Mouse (Mus musculus) layer of hippocampus, adult 9-10 months (tissue): ENCODE results near the gene Gga1.
A peak's percentile ranks its signal among the peaks of the same experiment; 100 is the strongest.

Experiments used
- DNase-seq: peaks from one replicate; pipeline ENCODE4 v3.0.0; 2022; ENCODE audit warnings: low spot score

Gene Gga1

DNA sequence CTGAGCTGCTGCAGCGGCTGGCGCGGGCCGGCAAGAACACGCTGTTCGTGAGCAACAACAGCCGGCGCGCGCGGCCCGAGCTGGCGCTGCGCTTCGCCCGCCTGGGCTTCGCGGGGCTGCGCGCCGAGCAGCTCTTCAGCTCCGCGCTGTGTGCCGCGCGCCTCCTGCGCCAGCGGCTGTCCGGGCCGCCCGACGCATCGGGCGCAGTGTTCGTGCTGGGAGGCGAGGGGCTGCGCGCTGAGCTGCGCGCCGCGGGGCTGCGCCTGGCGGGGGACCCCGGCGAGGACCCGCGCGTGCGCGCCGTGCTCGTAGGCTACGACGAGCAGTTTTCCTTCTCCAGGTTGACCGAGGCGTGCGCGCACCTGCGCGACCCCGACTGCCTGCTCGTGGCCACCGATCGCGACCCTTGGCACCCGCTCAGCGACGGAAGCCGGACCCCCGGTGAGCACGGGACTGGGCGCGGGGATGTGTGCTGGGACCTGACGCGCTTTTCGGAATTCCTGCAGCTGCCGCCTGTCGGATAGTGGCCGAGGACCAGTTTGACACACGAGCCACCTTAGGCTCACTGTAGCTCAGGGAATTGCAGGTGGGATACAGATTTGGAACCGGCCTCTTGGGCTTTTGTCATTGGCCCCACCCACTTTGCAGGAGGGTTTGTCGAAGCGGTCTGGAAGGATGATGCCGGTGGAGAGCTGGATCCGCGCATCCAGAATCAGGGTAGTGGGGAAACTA lies 37.3 kb downstream of the Gga1 start:
- no peak for DNase-seq

GRCm38 (mm10) chr15:78914823-78915659 lies 38.1 kb downstream of the Gga1 start:
- DNase-seq, result no peak

DNA sequence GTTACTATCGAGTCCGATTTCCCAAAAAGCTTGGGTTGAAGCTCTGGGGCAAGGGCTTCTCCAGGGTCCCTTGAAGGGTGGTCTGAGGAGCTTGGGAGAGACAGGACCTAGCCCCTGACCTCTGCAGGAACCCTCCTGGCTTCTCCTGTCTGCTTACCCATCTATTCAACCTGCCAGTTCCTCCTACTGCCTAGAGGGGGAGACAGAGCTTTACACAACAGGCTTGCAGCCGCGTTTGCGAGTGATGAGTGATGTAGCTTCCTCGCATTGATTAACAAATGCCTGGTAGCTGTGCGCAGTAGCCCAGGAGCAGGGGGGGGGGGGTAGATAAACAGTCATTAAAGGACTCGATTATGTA lies 38.6 kb downstream of the Gga1 start:
- DNase-seq, result peak; percentile 65

DNA sequence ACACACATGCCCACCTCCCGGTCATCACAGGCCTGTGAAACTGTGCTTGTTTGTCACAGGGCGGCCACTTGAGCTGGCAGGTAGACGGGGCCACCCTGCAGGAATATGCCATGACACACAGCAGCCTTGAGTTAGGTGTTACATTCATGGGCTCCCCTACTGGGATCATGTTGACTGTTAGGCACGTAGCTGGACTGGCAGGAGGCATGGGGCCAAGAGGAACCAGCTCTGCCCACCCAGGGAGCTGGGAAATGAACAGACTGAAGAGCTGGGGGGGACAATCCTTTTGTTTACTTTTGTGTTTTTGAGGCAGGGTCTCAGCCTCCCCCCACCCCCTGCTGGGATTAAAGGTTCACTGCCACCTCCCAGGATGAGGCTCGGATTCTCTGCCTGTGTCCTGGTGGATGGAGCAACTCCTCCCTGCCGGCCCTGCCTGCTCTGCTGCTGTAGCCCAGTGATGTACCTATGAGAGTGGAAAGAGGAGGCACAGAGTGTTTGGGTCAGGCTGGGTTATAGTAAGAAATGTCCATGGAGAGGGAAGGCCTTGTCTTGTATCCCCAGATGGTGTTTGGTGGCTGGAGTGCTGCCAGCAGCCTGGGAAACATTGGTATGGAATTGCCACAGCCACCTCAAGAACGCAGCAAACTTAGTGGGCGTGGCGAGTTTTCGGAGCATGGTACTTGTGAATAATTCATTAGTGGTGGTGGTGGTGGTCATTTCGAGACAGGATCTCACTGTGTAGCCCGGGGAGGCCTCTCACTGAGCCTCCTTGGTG lies 39.2 kb downstream of the Gga1 start:
- DNase-seq, result no peak

- no peak for DNase-seq
Observed at GRCm38 (mm10) chr15:78918126-78918525, 41.1 kb downstream of the Gga1 start.

GRCm38 (mm10) chr15:78919914-78920313 lies 42.9 kb downstream of the Gga1 start:
- no peak for DNase-seq

DNA sequence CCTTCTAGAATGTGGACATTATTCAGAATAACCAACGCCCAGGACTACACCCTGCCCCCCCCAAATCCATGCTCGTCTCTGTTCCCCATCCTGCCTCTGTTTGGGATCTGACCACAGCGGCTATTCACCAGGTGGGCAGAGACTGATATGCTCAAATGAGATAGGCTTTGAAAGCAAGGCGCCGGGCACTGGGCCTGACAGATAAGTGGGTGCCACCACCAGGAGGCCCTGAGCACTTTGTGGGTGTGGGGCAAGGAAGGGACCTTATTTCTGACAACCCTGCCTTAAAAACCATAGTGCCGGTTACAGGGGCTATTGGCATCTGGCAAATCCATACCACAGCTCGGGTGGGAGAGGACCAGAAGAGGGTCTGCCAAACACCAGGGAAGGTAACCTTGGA lies 45.7 kb downstream of the Gga1 start:
- DNase-seq, result no peak

GRCm38 (mm10) chr15:78923585-78923984 lies 46.6 kb downstream of the Gga1 start:
- no peak for DNase-seq

GRCm38 (mm10) chr15:78925129-78925528 lies 48.1 kb downstream of the Gga1 start:
- no peak for DNase-seq

- no peak for DNase-seq
Observed at GRCm38 (mm10) chr15:78926021-78926919, 49.3 kb downstream of the Gga1 start, which contains the start of gene Lgals1. Gene Lgals1, plus strand, starts transcription at chr15:78926725.

- DNase-seq, result no peak
Observed at GRCm38 (mm10) chr15:78927021-78927787, 50.2 kb downstream of the Gga1 start.

DNA sequence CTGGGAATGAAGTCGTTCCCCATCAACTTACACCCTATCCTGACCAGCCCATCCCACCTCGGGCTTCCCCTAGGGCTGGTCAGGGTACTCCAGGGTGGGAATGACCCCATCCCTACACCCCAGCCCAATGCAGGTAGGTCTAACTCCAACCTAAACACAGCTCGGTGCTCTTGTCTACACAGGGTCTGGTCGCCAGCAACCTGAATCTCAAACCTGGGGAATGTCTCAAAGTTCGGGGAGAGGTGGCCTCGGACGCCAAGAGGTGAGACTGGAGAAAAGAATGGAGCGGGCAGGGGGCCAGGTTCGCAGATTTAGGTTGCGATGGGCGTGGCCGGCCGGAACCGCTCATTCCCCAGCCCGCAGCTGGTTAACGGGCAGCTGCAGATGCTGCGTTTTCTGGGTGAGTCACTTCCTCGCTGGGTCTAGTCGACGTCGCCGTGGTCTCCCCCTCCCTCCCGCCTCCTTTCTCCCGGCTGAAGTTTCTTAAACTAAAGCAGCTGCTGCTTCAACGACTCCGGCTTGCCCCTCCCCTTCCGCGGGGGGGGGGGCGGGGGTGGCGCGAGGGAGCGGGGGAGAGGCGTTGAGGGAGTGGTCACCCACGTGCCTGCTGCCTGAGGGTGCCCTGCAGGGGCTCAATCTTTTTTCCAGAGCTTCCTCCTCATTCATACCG lies 50.9 kb downstream of the Gga1 start:
- DNase-seq, result no peak

DNA sequence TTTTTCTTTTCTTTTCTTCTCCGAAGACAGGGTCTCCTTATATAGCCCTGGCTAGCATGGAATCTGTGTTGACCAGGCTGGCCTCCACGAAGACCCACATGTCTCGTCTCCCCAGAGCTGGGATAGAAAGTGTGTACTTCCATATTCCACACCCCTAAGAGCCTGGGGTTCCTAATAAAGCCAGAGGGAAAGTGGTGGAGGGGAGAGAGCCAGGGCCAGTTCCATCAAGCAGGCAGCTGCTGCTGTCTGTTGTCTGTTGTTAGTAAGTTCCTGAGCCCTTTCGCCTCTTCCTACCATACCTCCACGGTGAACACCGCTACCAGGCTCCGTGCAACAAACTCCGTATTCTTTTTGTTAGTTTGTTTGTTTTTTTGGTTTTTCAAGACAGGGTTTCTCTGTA lies 51.5 kb downstream of the Gga1 start:
- no peak for DNase-seq

DNA sequence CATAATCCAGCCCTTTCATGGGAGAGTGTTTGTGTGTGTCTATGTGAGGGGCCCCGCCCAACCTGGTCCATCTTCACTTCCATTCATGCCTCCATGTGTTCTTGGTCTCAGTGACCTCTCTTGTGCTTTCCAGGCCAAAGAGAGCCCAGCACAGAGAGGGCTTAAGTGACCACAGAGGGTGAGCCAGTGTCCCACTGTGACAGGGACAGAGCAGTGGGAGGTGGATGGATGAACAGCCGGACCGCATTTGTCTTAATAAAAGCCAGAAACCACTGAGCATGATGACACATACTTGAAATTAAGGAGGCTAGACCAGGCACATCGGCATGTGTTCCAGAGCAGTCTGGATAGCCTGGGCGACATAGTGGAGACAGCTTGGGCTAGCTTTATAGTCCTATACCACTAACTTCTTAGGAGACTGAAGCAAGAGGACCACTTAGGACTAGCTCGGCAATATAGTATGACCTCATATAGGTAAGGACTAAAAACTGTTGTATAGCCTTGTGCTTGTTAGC lies 53.3 kb downstream of the Gga1 start:
- no peak for DNase-seq

- no peak for DNase-seq
Observed at GRCm38 (mm10) chr15:78930801-78931426, 53.9 kb downstream of the Gga1 start.

DNA sequence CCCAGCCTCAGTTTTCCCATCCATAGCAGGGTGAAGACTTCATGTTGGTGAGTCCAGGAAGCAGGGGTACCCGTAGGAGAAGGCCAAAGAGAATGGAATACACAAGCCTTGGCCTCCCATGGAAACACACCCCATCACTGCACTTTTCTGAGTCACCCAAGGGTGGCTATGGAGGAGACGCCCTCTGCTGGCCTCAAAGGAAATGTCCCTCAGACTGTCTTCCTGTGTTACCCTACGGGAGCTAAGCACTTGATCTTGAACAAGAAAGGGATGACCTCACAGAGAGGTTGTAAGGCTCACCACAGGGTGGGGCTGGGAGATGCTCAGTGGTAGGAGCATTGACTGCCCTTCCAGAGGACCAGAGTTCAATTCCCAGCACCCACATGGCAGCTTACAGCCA lies 54.6 kb downstream of the Gga1 start:
- no peak for DNase-seq

DNA sequence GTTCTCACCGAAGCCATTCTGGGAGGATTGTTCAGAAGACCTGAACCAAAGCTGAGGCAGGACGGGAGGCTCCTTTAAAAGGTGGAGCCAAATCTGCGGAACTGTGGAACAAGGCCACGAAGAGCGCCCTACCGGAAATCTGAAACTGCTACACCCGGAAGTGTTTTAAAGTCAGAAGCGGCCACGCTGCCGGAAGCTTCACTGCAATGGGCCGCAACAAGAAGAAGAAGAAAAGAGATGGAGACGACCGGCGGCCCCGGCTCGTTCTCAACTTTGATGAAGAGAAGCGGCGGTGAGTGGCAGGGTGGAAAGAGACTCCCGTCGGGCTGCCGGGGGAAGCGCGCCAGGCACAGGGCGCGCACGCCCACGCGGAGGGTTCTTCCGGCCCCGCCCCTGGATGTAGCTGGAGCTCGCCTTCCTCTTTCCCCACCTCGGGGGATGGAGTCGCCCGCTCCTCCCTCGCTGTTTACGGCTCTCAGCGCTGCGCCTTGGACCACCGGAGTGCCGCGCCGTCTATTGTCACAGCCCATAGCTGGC lies 57.9 kb downstream of the Gga1 start, which contains the start of gene Nol12:
TSS of gene Nol12 (plus strand) at position 150 of the 537 bp plus-strand sequence.
- DNase-seq, result peak; percentile 86

DNA sequence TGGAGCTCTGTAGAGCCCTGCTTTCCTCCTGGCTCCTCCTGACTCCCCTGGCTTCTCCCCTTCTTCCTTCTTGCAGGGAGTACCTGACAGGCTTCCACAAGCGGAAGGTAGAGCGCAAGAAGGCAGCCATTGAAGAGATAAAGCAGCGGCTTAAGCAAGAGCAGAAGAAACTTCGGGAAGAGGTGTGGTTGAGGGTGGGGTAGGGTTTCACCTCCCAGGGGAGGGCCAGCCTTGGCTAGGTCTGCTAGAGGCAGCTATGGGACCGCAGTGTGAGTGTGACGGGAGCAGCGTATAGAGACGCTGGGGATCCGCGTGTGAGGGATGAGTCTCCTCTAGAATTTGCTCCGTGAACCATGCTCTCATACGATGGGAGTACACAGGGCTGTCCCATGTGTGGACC lies 59.4 kb downstream of the Gga1 start:
- no peak for DNase-seq

- DNase-seq, result no peak
Observed at GRCm38 (mm10) chr15:78937311-78937710, 60.3 kb downstream of the Gga1 start.
